Comparison of ENCODE assay signal across 8 mouse cellular contexts in genomic region chr7:25297454-25298325, GRCm38 (mm10). TPM values are rescaled to one million over a fixed set of nuclear protein-coding genes. Genes with fewer than 3 reads are reported as not detected.
A peak's percentile ranks its signal among the peaks of the same experiment; 100 is the strongest.
DNase-seq lines count a peak whose midpoint lies in the region; ATAC-seq lines count a peak whose summit lies in the region.

Gene Pafah1b3 (minus strand): TSS chr7:25297986.

- peak within 1 kb of the TSS; percentile 83 for H3K4me2 ChIP-seq in limb, embryonic 13.5 days (replicated peaks)
- peak within 1 kb of the TSS; percentile 61 for H3K4me2 ChIP-seq in midbrain, embryonic 15.5 days

- ATAC-seq in limb, embryonic 13.5 days (ENCODE audit: low FRiP score, low read depth), result peak; percentile 91
- ATAC-seq in midbrain, embryonic 15.5 days (replicated peaks), result peak; percentile 89

- peaks cover 25% of the 10 kb centered on the region for H3K4me1 ChIP-seq in limb, embryonic 13.5 days
- H3K4me1 ChIP-seq in midbrain, embryonic 15.5 days, result peaks cover 29% of the 10 kb centered on the region

- peak; percentile 73 to 75 for DNase-seq in urinary bladder, adult 18-20 months (ENCODE audit: low spot score in 2 of 2)
- DNase-seq in urinary bladder, postnatal 10 days (ENCODE audit: low spot score), result no peak
- DNase-seq in embryo, embryonic 9.5 days (ENCODE audit: extremely low spot score), result peak; percentile 94
- peak; percentile 58 for DNase-seq in heart, adult 8-10 months (ENCODE audit: low spot score)
- DNase-seq in kidney, adult 9 months, result peak; percentile 91
- peak; percentile 66 for DNase-seq in splenic B cell, adult 2 months (ENCODE audit: low read depth, low spot score)

- no peaks in the 10 kb centered on the region for H3K9me3 ChIP-seq in limb, embryonic 13.5 days
- H3K9me3 ChIP-seq in midbrain, embryonic 15.5 days, result no peaks in the 10 kb centered on the region

- peaks cover 36% of the 10 kb centered on the region for H3K36me3 ChIP-seq in limb, embryonic 13.5 days
- peaks cover 20% of the 10 kb centered on the region for H3K36me3 ChIP-seq in midbrain, embryonic 15.5 days (replicated peaks)
- H3K36me3 ChIP-seq in splenic B cell, adult 2 months (ENCODE audit: control insufficient read depth, insufficient read depth, low read length, poor library complexity, severe bottlenecking), result no peaks in the 10 kb centered on the region

- under 1% methylated on average over 52 of the region's 52 CpGs for WGBS in limb, embryonic 13.5 days
- WGBS in midbrain, embryonic 15.5 days, result under 1% methylated on average over 52 of the region's 52 CpGs

- no peaks in the 10 kb centered on the region for H3K27me3 ChIP-seq in limb, embryonic 13.5 days
- no peaks in the 10 kb centered on the region for H3K27me3 ChIP-seq in midbrain, embryonic 15.5 days (replicated peaks)
- H3K27me3 ChIP-seq in splenic B cell, adult 2 months (ENCODE audit: control insufficient read depth, insufficient read depth, low read length, poor library complexity, severe bottlenecking), result no peaks in the 10 kb centered on the region

- peak within 1 kb of the TSS; percentile 79 for H3K9ac ChIP-seq in limb, embryonic 13.5 days
- peak within 1 kb of the TSS; percentile 74 for H3K9ac ChIP-seq in midbrain, embryonic 15.5 days

- peak within 1 kb of the TSS; percentile 97 for H3K27ac ChIP-seq in limb, embryonic 13.5 days
- H3K27ac ChIP-seq in midbrain, embryonic 15.5 days, result peak within 1 kb of the TSS; percentile 97

- H3K4me3 ChIP-seq in limb, embryonic 13.5 days, result peak within 1 kb of the TSS; percentile 63
- peak within 1 kb of the TSS; percentile 88 for H3K4me3 ChIP-seq in midbrain, embryonic 15.5 days

RNA-seq across cellular contexts. Expression of gene Pafah1b3, which starts in this region (rescaled TPM):
- total RNA-seq in heart, adult 8-10 months (2022), result 1 to 10 TPM; 3.9 to 4.6 (median 3.9) TPM
- polyA plus RNA-seq in limb, embryonic 13.5 days (2015; fragmentation: Nextera tagmentation; extraction: Ambion mirVana), result 281 and 307 TPM in 2 replicates
- polyA plus RNA-seq in midbrain, embryonic 15.5 days (2015; fragmentation: Nextera tagmentation; extraction: Ambion mirVana), result 671 and 679 TPM in 2 replicates
